Mouse (Mus musculus) heart, embryonic 16.5 days (tissue): ENCODE results near the gene 9230113P08Rik. TPM values are rescaled to one million over a fixed set of nuclear protein-coding genes. Genes with fewer than 3 reads are reported as not detected.
"Not testable (repeated sequence)": the region's sequence is repeated elsewhere in the genome, so short reads cannot be mapped to it uniquely, and the experiment has no call there.

Source experiments
- ATAC-seq: fragments of 200-750 bp; cut with Nextera tagmentation; replicated peaks from 2 replicates; pipeline ENCODE4 v1.8.0; 2017; ENCODE audit warnings: moderate number of reproducible peaks; ENCODE audit not compliant: insufficient read depth, low FRiP score; ENCODE audit errors: extremely low read depth
- H3K27ac ChIP-seq: fragments of 300-500 bp; sonication (generic); 2 replicates; pipeline ENCODE4 v1.5.1; 2014; ENCODE audit warnings: mild to moderate bottlenecking, low read length, control low read depth, moderate library complexity
- H3K27me3 ChIP-seq: fragments of 300-500 bp; sonication (generic); 2 replicates; pipeline ENCODE4 v1.6.1; 2014; ENCODE audit warnings: low read length, mixed read lengths; ENCODE audit not compliant: control insufficient read depth, insufficient read depth
- H3K36me3 ChIP-seq: fragments of 300-500 bp; sonication (generic); 2 replicates; pipeline ENCODE4 v1.6.1; 2014; ENCODE audit not compliant: control insufficient read depth, insufficient read depth
- H3K4me1 ChIP-seq: fragments of 300-500 bp; sonication (generic); 2 replicates; pipeline ENCODE4 v1.6.1; 2014; ENCODE audit warnings: low read length, mixed read lengths; ENCODE audit not compliant: control insufficient read depth, insufficient read depth
- H3K4me2 ChIP-seq: fragments of 300-500 bp; sonication (generic); 2 replicates; pipeline ENCODE4 v1.6.1; 2014; ENCODE audit warnings: low read depth, mild to moderate bottlenecking, control low read depth, low read length
- H3K4me3 ChIP-seq: fragments of 300-500 bp; sonication (generic); 2 replicates; pipeline ENCODE4 v1.5.1; 2014; ENCODE audit warnings: mild to moderate bottlenecking, control low read depth, low read length
- H3K9ac ChIP-seq: fragments of 300-500 bp; sonication (generic); 2 replicates; pipeline ENCODE4 v1.6.1; 2014; ENCODE audit warnings: low read length, control low read depth
- H3K9me3 ChIP-seq: fragments of 300-500 bp; sonication (generic); replicated peaks from 2 replicates; pipeline ENCODE4 v1.6.1; 2016; ENCODE audit warnings: low read length; ENCODE audit not compliant: control insufficient read depth
- WGBS: fragments of 180-500 bp; shearing (Covaris S2); extraction: QIAGEN DNeasy Blood & Tissue Kit; methylation state at CpG from one replicate; pipeline ENCODE4 v1.1.7; 2014; 5-methylcytosine and 5-hydroxymethylcytosine counted together
- polyA plus RNA-seq: library from polyadenylated mRNA; unstranded; fragments of >200 nt; fragmentation: Nextera tagmentation; extraction: Ambion mirVana; gene quantifications from 2 replicates; pipeline ENCODE4 v1.2.1, GENCODE M21; 2015

The 9230113P08Rik gene
- polyA plus RNA-seq: not detected in 2 replicates

- H3K9me3 ChIP-seq: not testable (repeated sequence)
Measured at GRCm38 (mm10) chr9:35908123-35908522, at the start of gene 9230113P08Rik. Gene 9230113P08Rik (plus strand): TSS chr9:35908423.

DNA sequence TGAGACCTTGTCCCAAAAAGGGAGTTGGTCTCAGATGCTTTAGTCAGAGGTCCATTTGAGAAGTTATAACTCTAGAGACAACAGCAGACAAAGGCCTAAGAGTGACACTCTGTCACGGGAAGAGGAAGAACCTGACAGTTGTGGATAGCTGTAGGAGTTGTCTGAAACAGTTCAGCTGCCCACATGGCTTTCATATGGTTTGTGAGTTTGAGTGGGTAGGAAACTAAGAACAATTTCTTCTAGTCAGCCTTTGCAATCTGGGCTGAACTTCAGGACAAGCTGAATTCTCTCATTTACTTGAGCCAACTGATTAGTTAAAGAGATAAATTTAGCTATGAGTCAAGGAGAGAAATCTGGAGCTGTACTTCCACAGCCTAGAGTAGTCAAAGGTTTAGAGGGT lies 15.1 kb upstream of the 9230113P08Rik start:
- ATAC-seq: not testable (repeated sequence)

More at GRCm38 (mm10) chr9:35908123-35908522, at the start of gene 9230113P08Rik:
- not testable (repeated sequence) for H3K4me1 ChIP-seq, H3K9ac ChIP-seq, H3K4me2 ChIP-seq, ATAC-seq, H3K36me3 ChIP-seq, H3K27ac ChIP-seq, H3K4me3 ChIP-seq, H3K27me3 ChIP-seq

DNA sequence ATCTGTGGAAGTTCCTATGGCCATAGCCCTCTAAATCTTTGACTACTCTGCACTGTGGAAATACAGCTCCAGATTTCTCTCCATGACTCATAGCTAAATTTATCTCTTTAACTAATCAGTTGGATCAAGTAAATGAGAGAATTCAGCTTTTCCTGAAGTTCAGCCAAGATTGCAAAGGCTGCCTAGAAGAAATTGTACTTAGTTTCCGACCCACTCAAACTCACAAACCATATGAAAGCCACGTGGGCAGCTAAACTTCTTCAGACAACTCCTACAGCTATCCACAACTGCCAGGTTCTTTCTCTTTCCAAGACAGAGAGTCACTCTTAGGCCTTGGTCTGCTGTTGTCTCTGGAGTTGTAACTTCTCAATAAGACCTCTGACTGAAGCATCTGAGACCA lies 3.7 kb upstream of the 9230113P08Rik start:
- H3K27ac ChIP-seq: no peak overlapping the region
- 65% methylated on average over 2 of the region's 2 CpGs for WGBS
- no peak overlapping the region for H3K9ac ChIP-seq
- H3K27me3 ChIP-seq: no peaks in the 10 kb centered on the region
- no peaks in the 10 kb centered on the region for H3K36me3 ChIP-seq
- H3K9me3 ChIP-seq: no peaks in the 10 kb centered on the region; the same call in 1 of the 2 replicates
- H3K4me1 ChIP-seq: no peaks in the 10 kb centered on the region
- H3K4me3 ChIP-seq: no peak overlapping the region
- ATAC-seq: no peak
- H3K4me2 ChIP-seq: no peak overlapping the region

More for the DNA sequence above, 15.1 kb upstream of the 9230113P08Rik start:
- H3K4me3 ChIP-seq, H3K9me3 ChIP-seq, H3K27ac ChIP-seq, H3K4me2 ChIP-seq, H3K9ac ChIP-seq, H3K27me3 ChIP-seq, H3K4me1 ChIP-seq, H3K36me3 ChIP-seq: not testable (repeated sequence)
- WGBS: 46% methylated on average over 1 of the region's 1 CpGs

- ATAC-seq: no peak
- no peak overlapping the region for H3K4me2 ChIP-seq
- WGBS: 61% methylated on average over 2 of the region's 2 CpGs
- no peak overlapping the region for H3K27ac ChIP-seq
- H3K9ac ChIP-seq: no peak overlapping the region
- H3K27me3 ChIP-seq: no peaks in the 10 kb centered on the region
- H3K9me3 ChIP-seq: no peaks in the 10 kb centered on the region; the same call in 1 of the 2 replicates
- no peaks in the 10 kb centered on the region for H3K36me3 ChIP-seq
- H3K4me1 ChIP-seq: no peaks in the 10 kb centered on the region
- no peak overlapping the region for H3K4me3 ChIP-seq
Measured at GRCm38 (mm10) chr9:35930817-35931216, 22.6 kb downstream of the 9230113P08Rik start.

Other genes starting within 250 kb of the 9230113P08Rik start
- gene Pate1, start 221.0 kb upstream of the 9230113P08Rik start, polyA plus RNA-seq: not detected in 2 replicates
- not detected in 2 replicates for gene Gm17677, start 167.4 kb upstream of the 9230113P08Rik start, polyA plus RNA-seq
- not detected in 2 replicates for gene Gm17727, start 130.3 kb upstream of the 9230113P08Rik start, polyA plus RNA-seq
- gene Gm27235, start 118.3 kb upstream of the 9230113P08Rik start, polyA plus RNA-seq: not detected in 2 replicates
- not detected in 2 replicates for gene D730048I06Rik, start 118.3 kb upstream of the 9230113P08Rik start, polyA plus RNA-seq
- not detected in 2 replicates for gene 9230110F15Rik, start 64.3 kb upstream of the 9230113P08Rik start, polyA plus RNA-seq
- not detected in 2 replicates for gene Gm5916, start 220.4 kb downstream of the 9230113P08Rik start, polyA plus RNA-seq